In the genomic region with DNA sequence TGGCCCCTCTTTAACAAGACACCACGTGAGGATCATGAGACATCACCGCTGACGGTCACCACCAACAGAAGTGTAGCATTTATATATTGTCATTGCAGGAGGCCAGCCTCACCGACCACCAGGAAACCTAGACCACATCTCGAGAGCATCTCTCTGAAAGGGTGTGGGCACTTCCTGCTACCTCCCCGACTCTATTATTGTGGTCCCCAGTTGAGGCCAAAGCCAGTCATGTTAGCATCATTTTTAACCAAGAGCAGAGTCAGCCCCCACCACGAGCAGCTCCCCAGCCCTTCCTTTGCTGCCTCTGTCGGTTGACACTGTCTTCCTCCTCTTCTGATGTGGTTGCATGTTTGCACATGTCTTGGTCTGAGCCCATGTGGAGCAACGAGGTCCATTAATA, we compare ENCODE assay signal across 20 mouse cellular contexts.
A peak's percentile ranks its signal among the peaks of the same experiment; 100 is the strongest.
DNase-seq lines count a peak whose midpoint lies in the region; ATAC-seq lines count a peak whose summit lies in the region.
"Had no signal": no experiment of that assay in that cellular context is flagged by ENCODE, and none has a peak within 500 bp of the region (broad histone marks: within the 10 kb centered on the region; RNA-seq: fewer than 3 reads in every experiment).

No protein-coding gene starts in this region.

- no peak overlapping the region for H3K27ac ChIP-seq in intestine, embryonic 15.5 days
- H3K27ac ChIP-seq: hindbrain, embryonic 12.5 days; kidney, postnatal 0 days; layer of hippocampus, adult 2 months; liver, embryonic 13.5 days; midbrain, embryonic 10.5 days had no signal

- peak; percentile 55 for DNase-seq in CD4-positive, CD25-positive, alpha-beta regulatory T cell, adult 2 months (ENCODE audit: low read depth, low spot score)
- DNase-seq in thymus, postnatal 10 days (ENCODE audit: low spot score in 2 of 2): peak; percentile 9 to 15
- DNase-seq in cerebellum, adult 9-10 months: no peak
- no peak for DNase-seq in adrenal gland, adult (ENCODE audit: inconsistent age in 2 of 2, low spot score in 1 of 2)
- DNase-seq: adrenal gland, postnatal 14 days; cerebellum, adult 2 months; forebrain, postnatal 0 days; gastrocnemius, postnatal 10 days; liver, embryonic 13.5 days had no signal

- no peaks in the 10 kb centered on the region for H3K9me3 ChIP-seq in intestine, embryonic 15.5 days
- H3K9me3 ChIP-seq: hindbrain, embryonic 12.5 days; liver, embryonic 13.5 days; midbrain, embryonic 10.5 days had no signal

- no peaks in the 10 kb centered on the region for H3K36me3 ChIP-seq in intestine, embryonic 15.5 days
- H3K36me3 ChIP-seq: hindbrain, embryonic 12.5 days; liver, embryonic 13.5 days; midbrain, embryonic 10.5 days had no signal

- no peaks in the 10 kb centered on the region for H3K4me1 ChIP-seq in intestine, embryonic 15.5 days (replicated peaks)
- H3K4me1 ChIP-seq: hindbrain, embryonic 12.5 days; liver, embryonic 13.5 days; midbrain, embryonic 10.5 days had no signal

- H3K4me2 ChIP-seq in intestine, embryonic 15.5 days (replicated peaks): no peak overlapping the region
- H3K4me2 ChIP-seq: hindbrain, embryonic 12.5 days; liver, embryonic 13.5 days had no signal

- no peak overlapping the region for H3K9ac ChIP-seq in intestine, embryonic 15.5 days
- H3K9ac ChIP-seq: forebrain, postnatal 0 days; hindbrain, embryonic 12.5 days; liver, embryonic 13.5 days had no signal

- WGBS in intestine, embryonic 15.5 days: 85% methylated on average over 9 of the region's 9 CpGs

- no peaks in the 10 kb centered on the region for H3K27me3 ChIP-seq in intestine, embryonic 15.5 days (replicated peaks)
- H3K27me3 ChIP-seq: CH12.LX; hindbrain, embryonic 12.5 days; liver, embryonic 13.5 days had no signal

- peak; percentile 83 for ATAC-seq in activated CD4-positive, CD25-positive, alpha-beta regulatory T cell, adult 4 months
- ATAC-seq in megakaryocyte progenitor cell, adult 5-6 weeks (replicated peaks; ENCODE audit: poor library complexity): peak; percentile 75
- no peak for ATAC-seq in cerebellum, adult (ENCODE audit: insufficient number of reproducible peaks, low FRiP score, low TSS enrichment)
- ATAC-seq in intestine, embryonic 15.5 days: no peak
- ATAC-seq: forebrain, postnatal 0 days; intestine, postnatal 0 days; lung, postnatal 0 days had no signal

- H3K4me3 ChIP-seq in intestine, embryonic 15.5 days (replicated peaks): no peak overlapping the region
- H3K4me3 ChIP-seq: hindbrain, embryonic 12.5 days; layer of hippocampus, adult 2 months; liver, embryonic 13.5 days; midbrain, embryonic 10.5 days had no signal

Comparison
In these comparisons a context has a peak if more than half of its experiments do, and no peak if none do; other contexts are left out.
1. DNase-seq: peak in CD4-positive, CD25-positive, alpha-beta regulatory T cell, adult 2 months (single experiment) and thymus, postnatal 10 days (2 of 2); none in cerebellum, adult 9-10 months (single experiment) and adrenal gland, adult (0 of 2).
2. ATAC-seq: peak in activated CD4-positive, CD25-positive, alpha-beta regulatory T cell, adult 4 months (single experiment) and megakaryocyte progenitor cell, adult 5-6 weeks (single experiment); none in cerebellum, adult (single experiment) and intestine, embryonic 15.5 days (single experiment).